Mouse (Mus musculus): ENCODE measurements at regions not wholly inside any gene's neighbourhood (a gene's known extent, or its start where the extent isn't known, plus 50 kb on each side); places are given as distances from the start of the nearest gene placed in this dataset.

DNA sequence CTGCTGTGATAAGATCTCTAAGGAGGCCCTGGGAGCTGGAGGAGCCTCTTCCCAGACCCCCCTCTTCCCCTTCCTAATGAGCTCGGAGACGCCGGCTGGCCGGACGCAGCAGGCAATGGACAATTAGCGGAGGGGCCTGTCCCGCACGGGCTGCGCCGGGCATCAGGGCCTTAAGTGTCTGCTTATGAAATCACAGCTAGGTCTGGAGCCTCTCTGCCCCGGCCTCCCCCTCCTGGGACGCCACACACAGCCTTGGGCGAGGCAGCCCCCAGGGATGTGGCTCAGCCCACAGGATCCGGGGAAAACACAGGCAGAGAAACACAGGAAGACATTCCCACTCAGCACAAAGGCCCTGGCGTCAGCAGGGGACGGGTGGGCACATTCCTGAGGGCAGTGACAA lies 420.6 kb downstream of the Med13l start:
- TF ChIP-seq POLR2A (IDR thresholded peaks at IDR 0.05; ENCODE audit: extremely low read depth, insufficient read depth, low read length) (no peak), CTCF (IDR thresholded peaks at IDR 0.05; ENCODE audit: extremely low read depth, insufficient read depth, low read length) (no peak)
